19 mouse cellular contexts compared by ENCODE assay signal in the genomic region with DNA sequence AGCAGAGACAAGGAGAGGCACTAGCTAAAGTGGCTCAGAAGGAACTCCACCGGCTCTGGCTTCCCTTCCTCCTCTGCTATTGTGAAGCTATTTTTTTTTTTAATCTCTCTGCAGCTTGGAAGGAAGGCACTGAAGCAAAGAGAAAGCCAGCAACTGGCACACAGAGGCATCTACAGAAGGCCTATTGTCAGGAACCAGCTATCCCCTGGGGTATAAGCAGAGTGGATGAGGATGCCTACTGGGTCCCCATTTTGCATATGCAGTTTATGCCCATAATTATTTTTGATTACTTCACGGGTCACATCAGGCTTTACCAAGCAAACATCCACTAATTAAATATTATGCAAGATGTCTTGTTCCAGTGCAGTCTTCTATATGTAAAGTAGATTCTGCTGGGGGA.
DNase-seq lines count a peak whose midpoint lies in the region; ATAC-seq lines count a peak whose summit lies in the region.
"Had no signal": no experiment of that assay in that cellular context is flagged by ENCODE, and none has a peak within 500 bp of the region (broad histone marks: within the 10 kb centered on the region; RNA-seq: fewer than 3 reads in every experiment).

No protein-coding gene starts in this region.

- no peak overlapping the region for H3K4me2 ChIP-seq in embryonic facial prominence, embryonic 14.5 days (ENCODE audit: low read depth, low read length)
- H3K4me2 ChIP-seq in hindbrain, embryonic 12.5 days (replicated peaks): no peak overlapping the region
- no peak overlapping the region for H3K4me2 ChIP-seq in hindbrain, embryonic 14.5 days (replicated peaks)
- no peak overlapping the region for H3K4me2 ChIP-seq in neural tube, embryonic 12.5 days (replicated peaks)
- H3K4me2 ChIP-seq in neural tube, embryonic 15.5 days: no peak overlapping the region
- H3K4me2 ChIP-seq: embryonic facial prominence, embryonic 15.5 days; heart, embryonic 13.5 days had no signal

- H3K27me3 ChIP-seq in embryonic facial prominence, embryonic 14.5 days (replicated peaks; ENCODE audit: control insufficient read depth, insufficient read depth, low read length): no peaks in the 10 kb centered on the region
- no peaks in the 10 kb centered on the region for H3K27me3 ChIP-seq in embryonic facial prominence, embryonic 10.5 days (replicated peaks; ENCODE audit: low read depth, poor library complexity, severe bottlenecking)
- H3K27me3 ChIP-seq in hindbrain, embryonic 12.5 days: no peaks in the 10 kb centered on the region
- no peaks in the 10 kb centered on the region for H3K27me3 ChIP-seq in hindbrain, embryonic 14.5 days (ENCODE audit: control insufficient read depth, insufficient read depth, low read length)
- no peaks in the 10 kb centered on the region for H3K27me3 ChIP-seq in neural tube, embryonic 12.5 days (replicated peaks)
- H3K27me3 ChIP-seq in neural tube, embryonic 15.5 days (replicated peaks): no peaks in the 10 kb centered on the region
- H3K27me3 ChIP-seq: embryonic facial prominence, embryonic 15.5 days; heart, embryonic 13.5 days had no signal

- 35% methylated on average over 2 of the region's 2 CpGs for WGBS in embryonic facial prominence, embryonic 14.5 days
- WGBS in embryonic facial prominence, embryonic 10.5 days: 39% methylated on average over 2 of the region's 2 CpGs
- 25% methylated on average over 2 of the region's 2 CpGs for WGBS in hindbrain, embryonic 12.5 days
- WGBS in hindbrain, embryonic 14.5 days: 20% methylated on average over 2 of the region's 2 CpGs
- WGBS in neural tube, embryonic 12.5 days: 52% methylated on average over 2 of the region's 2 CpGs
- 34% methylated on average over 2 of the region's 2 CpGs for WGBS in neural tube, embryonic 15.5 days

- H3K36me3 ChIP-seq in embryonic facial prominence, embryonic 14.5 days (ENCODE audit: control insufficient read depth, insufficient read depth, low read length): no peaks in the 10 kb centered on the region
- H3K36me3 ChIP-seq in embryonic facial prominence, embryonic 10.5 days (replicated peaks): no peaks in the 10 kb centered on the region
- no peaks in the 10 kb centered on the region for H3K36me3 ChIP-seq in hindbrain, embryonic 12.5 days
- no peaks in the 10 kb centered on the region for H3K36me3 ChIP-seq in hindbrain, embryonic 14.5 days (replicated peaks; ENCODE audit: control insufficient read depth, insufficient read depth)
- no peaks in the 10 kb centered on the region for H3K36me3 ChIP-seq in neural tube, embryonic 12.5 days
- H3K36me3 ChIP-seq in neural tube, embryonic 15.5 days: no peaks in the 10 kb centered on the region
- H3K36me3 ChIP-seq: embryonic facial prominence, embryonic 15.5 days; heart, embryonic 13.5 days; limb, embryonic 10.5 days had no signal

- H3K27ac ChIP-seq in embryonic facial prominence, embryonic 14.5 days (replicated peaks; ENCODE audit: low read depth, low read length): no peak overlapping the region
- no peak overlapping the region for H3K27ac ChIP-seq in embryonic facial prominence, embryonic 10.5 days (replicated peaks)
- no peak overlapping the region for H3K27ac ChIP-seq in hindbrain, embryonic 12.5 days
- H3K27ac ChIP-seq in hindbrain, embryonic 14.5 days: no peak overlapping the region
- H3K27ac ChIP-seq in neural tube, embryonic 12.5 days: no peak overlapping the region
- H3K27ac ChIP-seq in neural tube, embryonic 15.5 days (replicated peaks): no peak overlapping the region
- H3K27ac ChIP-seq: embryonic facial prominence, embryonic 15.5 days; gastrocnemius, adult 2 months; heart, embryonic 13.5 days; limb, embryonic 10.5 days had no signal

- DNase-seq in embryonic facial prominence, embryonic 14.5 days (ENCODE audit: low spot score): peak; percentile 59
- DNase-seq in embryonic facial prominence, embryonic 10.5 days (ENCODE audit: low spot score): no peak
- DNase-seq in hindbrain, embryonic 14.5 days (ENCODE audit: low spot score): no peak
- DNase-seq in retina, postnatal 1 day: peak; percentile 96
- DNase-seq in right cerebral cortex, postnatal 14 days: no peak
- DNase-seq: adrenal gland, postnatal 10 days; cerebellum, adult 11 months; gastrocnemius, adult 2 months; kidney, adult 9 months; kidney, postnatal 36 days; liver, postnatal 0 days; lung, postnatal 10 days had no signal

- no peaks in the 10 kb centered on the region for H3K4me1 ChIP-seq in embryonic facial prominence, embryonic 14.5 days (ENCODE audit: control insufficient read depth, insufficient read depth, low read length)
- H3K4me1 ChIP-seq in embryonic facial prominence, embryonic 10.5 days: no peaks in the 10 kb centered on the region
- H3K4me1 ChIP-seq in hindbrain, embryonic 12.5 days: peaks cover 4% of the 10 kb centered on the region
- H3K4me1 ChIP-seq in hindbrain, embryonic 14.5 days (replicated peaks; ENCODE audit: control insufficient read depth, insufficient read depth, low read length): no peaks in the 10 kb centered on the region
- H3K4me1 ChIP-seq in neural tube, embryonic 12.5 days: no peaks in the 10 kb centered on the region
- no peaks in the 10 kb centered on the region for H3K4me1 ChIP-seq in neural tube, embryonic 15.5 days
- H3K4me1 ChIP-seq: embryonic facial prominence, embryonic 15.5 days; heart, embryonic 13.5 days; limb, embryonic 10.5 days had no signal

- no peaks in the 10 kb centered on the region for H3K9me3 ChIP-seq in embryonic facial prominence, embryonic 14.5 days (ENCODE audit: control insufficient read depth, low read length)
- H3K9me3 ChIP-seq in embryonic facial prominence, embryonic 10.5 days: no peaks in the 10 kb centered on the region
- H3K9me3 ChIP-seq in hindbrain, embryonic 12.5 days (replicated peaks): no peaks in the 10 kb centered on the region
- H3K9me3 ChIP-seq in hindbrain, embryonic 14.5 days (ENCODE audit: control insufficient read depth, low read length): no peaks in the 10 kb centered on the region
- H3K9me3 ChIP-seq in neural tube, embryonic 12.5 days: no peaks in the 10 kb centered on the region
- H3K9me3 ChIP-seq in neural tube, embryonic 15.5 days (replicated peaks): no peaks in the 10 kb centered on the region
- H3K9me3 ChIP-seq: embryonic facial prominence, embryonic 15.5 days; heart, embryonic 13.5 days; limb, embryonic 10.5 days had no signal

- H3K9ac ChIP-seq in embryonic facial prominence, embryonic 14.5 days (ENCODE audit: low read depth, low read length): no peak overlapping the region
- H3K9ac ChIP-seq in hindbrain, embryonic 12.5 days: no peak overlapping the region
- H3K9ac ChIP-seq in hindbrain, embryonic 14.5 days: no peak overlapping the region
- H3K9ac ChIP-seq in neural tube, embryonic 12.5 days: no peak overlapping the region
- no peak overlapping the region for H3K9ac ChIP-seq in neural tube, embryonic 15.5 days (replicated peaks)
- H3K9ac ChIP-seq: embryonic facial prominence, embryonic 15.5 days; heart, embryonic 13.5 days; liver, postnatal 0 days had no signal

- ATAC-seq in embryonic facial prominence, embryonic 14.5 days (ENCODE audit: low read depth): peak; percentile 62; the same call in 1 of the 2 replicates
- ATAC-seq in hindbrain, embryonic 12.5 days (ENCODE audit: low FRiP score): peak; percentile 78
- no peak; the same call in 1 of the 2 replicates for ATAC-seq in hindbrain, embryonic 14.5 days (ENCODE audit: low FRiP score)
- ATAC-seq in neural tube, embryonic 12.5 days (ENCODE audit: low FRiP score, low read depth): 0 out of 2 replicates have a peak, but pooled peaks have one; percentile 37
- no peak for ATAC-seq in neural tube, embryonic 15.5 days (ENCODE audit: low FRiP score)
- ATAC-seq: liver, postnatal 0 days; Patski had no signal

- H3K4me3 ChIP-seq in embryonic facial prominence, embryonic 14.5 days (ENCODE audit: low read depth, low read length): no peak overlapping the region
- no peak overlapping the region for H3K4me3 ChIP-seq in embryonic facial prominence, embryonic 10.5 days
- H3K4me3 ChIP-seq in hindbrain, embryonic 12.5 days: no peak overlapping the region
- H3K4me3 ChIP-seq in hindbrain, embryonic 14.5 days (replicated peaks; ENCODE audit: low read length): no peak overlapping the region
- no peak overlapping the region for H3K4me3 ChIP-seq in neural tube, embryonic 12.5 days
- H3K4me3 ChIP-seq in neural tube, embryonic 15.5 days (replicated peaks): no peak overlapping the region
- H3K4me3 ChIP-seq: embryonic facial prominence, embryonic 15.5 days; gastrocnemius, adult 2 months; heart, embryonic 13.5 days; limb, embryonic 10.5 days had no signal

Comparison
In these comparisons a context has a peak if more than half of its experiments do, and no peak if none do; other contexts are left out.
1. ATAC-seq: peak in embryonic facial prominence, embryonic 14.5 days (single experiment), hindbrain, embryonic 12.5 days (single experiment) and neural tube, embryonic 12.5 days (single experiment); none in hindbrain, embryonic 14.5 days (single experiment) and neural tube, embryonic 15.5 days (single experiment).
2. DNase-seq: peak in embryonic facial prominence, embryonic 14.5 days (single experiment) and retina, postnatal 1 day (single experiment); none in embryonic facial prominence, embryonic 10.5 days (single experiment), hindbrain, embryonic 14.5 days (single experiment) and right cerebral cortex, postnatal 14 days (single experiment).